Mouse (Mus musculus): ENCODE results near the gene Olfr1391.
"Not testable (repeated sequence)": the region's sequence is repeated elsewhere in the genome, so short reads cannot be mapped to it uniquely, and the experiment has no call there.

The Olfr1391 gene

GRCm38 (mm10) chr11:49322442-49322841 lies at the start of gene Olfr1391:
Gene Olfr1391, plus strand, starts transcription at chr11:49322742.
- no peak for DNase-seq (ENCODE audit: low spot score)

GRCm38 (mm10) chr11:49273834-49274519 lies 48.6 kb upstream of the Olfr1391 start:
- DNase-seq (ENCODE audit: low spot score): no peak

DNA sequence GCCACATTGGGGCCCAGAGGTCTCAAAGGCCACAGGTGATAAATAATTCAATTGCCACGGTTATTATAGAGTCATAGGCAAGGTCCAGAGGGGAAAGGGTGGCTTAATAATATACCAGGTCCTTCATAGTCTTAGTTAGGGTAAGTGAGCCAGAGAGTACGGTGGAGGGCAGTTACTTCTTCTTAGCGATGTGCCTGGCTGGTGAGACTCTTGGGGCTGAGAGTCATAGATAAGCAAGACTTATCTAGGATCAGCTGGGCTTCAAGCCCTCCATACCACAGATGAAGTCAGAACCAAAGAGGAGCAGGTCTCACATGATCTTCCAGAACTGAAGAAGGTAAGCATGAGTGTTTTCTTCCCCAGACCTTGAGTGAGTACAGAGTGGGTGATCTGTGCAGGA lies 44.3 kb upstream of the Olfr1391 start, which contains the start of gene Olfr1393:
TSS of gene Olfr1393 (plus strand) at position 83 of the 400 bp plus-strand sequence.
- no peak for DNase-seq (ENCODE audit: low spot score)

DNA sequence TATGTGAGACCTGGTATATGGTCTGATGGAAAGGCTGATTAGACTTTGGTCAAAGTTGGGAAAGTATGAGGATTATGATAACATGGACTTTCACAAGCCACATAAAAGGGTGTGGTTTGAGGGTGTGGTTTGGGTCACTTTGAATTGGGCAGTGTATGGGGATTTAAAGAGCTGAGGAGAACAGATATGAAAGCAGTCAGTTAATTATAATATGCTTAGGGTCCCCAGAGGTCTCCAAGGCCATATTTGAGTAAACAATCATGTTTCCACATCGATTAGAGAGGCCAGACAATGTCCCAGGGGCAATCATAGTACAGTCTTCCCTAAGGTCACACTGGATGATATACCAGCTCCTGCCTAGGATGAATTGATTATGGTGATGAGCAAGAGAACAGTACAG lies 37.6 kb upstream of the Olfr1391 start, which contains the start of gene Olfr1392:
TSS of gene Olfr1392 (plus strand) at position 301 of the 400 bp plus-strand sequence.
- not testable (repeated sequence) for DNase-seq (ENCODE audit: low spot score)

DNA sequence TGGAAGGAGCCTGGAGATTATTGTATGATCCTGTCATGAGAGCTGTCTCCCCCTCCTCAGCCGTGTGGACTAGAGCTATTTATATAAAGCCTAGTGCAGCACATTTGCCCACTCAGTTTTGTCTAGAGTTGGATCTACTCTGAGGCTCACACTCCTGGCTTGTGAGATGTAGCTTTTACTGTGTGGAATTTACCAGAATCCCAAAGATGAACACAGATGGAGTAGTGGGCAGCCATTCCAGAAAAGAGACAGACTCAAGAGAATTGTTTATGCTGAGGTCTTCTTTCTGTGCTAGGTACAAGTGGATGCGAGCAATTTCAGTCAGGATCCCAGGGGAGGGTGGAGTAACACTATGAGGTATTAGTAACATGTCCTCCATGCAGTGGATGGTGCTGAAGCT lies 35.3 kb upstream of the Olfr1391 start:
- no peak for DNase-seq (ENCODE audit: low spot score)

DNA sequence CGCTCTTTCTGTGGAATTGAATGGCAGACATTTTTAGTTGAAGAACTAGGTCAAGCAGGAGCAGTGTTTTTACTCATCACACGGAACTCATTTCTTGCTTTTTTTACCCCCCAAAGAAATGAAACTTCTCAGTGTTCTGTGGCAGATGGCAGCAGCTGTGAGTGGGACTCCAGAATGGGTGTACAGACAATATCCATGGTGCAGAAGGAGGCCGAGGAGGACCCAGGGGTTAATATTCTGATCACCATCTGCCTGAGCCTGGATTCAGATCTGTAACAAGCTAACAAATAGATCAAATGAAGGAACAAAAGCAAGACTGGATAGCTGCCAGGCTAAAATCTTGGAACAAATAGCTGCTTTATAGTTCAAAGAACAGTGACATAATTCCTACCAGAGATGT lies 29.8 kb upstream of the Olfr1391 start:
- no peak for DNase-seq (ENCODE audit: low spot score)

DNA sequence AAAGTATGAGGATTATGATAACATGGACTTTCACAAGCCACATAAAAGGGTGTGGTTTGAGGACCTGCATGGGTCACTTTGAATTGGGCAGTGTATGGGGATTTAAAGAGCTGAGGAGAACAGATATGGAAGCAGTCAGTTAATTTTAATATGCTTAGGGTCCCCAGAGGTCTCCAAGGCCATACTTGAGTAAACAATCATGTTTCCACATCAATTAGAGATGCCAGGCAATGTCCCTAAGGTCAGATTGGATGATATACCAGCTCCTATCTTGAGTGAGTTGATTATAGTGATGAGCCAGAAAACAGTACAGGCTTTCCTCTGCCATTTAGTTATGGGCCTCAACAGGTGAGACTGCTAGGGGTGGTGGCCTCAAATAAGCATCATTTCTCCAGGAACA lies 18.1 kb upstream of the Olfr1391 start, which contains the start of gene Olfr10:
TSS of gene Olfr10 (plus strand) at position 301 of the 400 bp plus-strand sequence.
- no peak for DNase-seq (ENCODE audit: low spot score)

GRCm38 (mm10) chr11:49308547-49308946 lies 14.0 kb upstream of the Olfr1391 start:
- DNase-seq (ENCODE audit: low spot score): not testable (repeated sequence)

- DNase-seq (ENCODE audit: low spot score): no peak
These were observed 4.2 kb downstream of the Olfr1391 start for GRCm38 (mm10) chr11:49326726-49327125.

DNA sequence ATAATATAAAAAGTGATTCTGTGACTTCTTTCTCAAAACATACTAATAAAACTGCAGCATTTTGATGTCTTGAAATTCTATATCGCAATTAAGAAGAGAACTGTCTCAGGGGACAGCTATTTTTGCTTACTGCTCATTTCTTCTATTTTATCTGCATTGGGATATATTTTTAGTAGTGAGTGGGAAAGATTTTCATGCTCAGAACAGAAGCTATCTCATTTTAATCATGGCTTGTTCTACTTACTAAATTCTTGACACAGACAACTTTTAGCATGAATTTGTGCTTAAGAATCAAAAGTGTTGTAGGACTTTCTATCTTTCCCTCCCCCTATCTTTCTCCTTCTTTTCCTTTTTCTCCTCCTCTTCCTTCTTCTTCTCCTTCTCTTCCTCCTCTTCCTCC lies 7.1 kb downstream of the Olfr1391 start:
- DNase-seq (ENCODE audit: low spot score): no peak

DNA sequence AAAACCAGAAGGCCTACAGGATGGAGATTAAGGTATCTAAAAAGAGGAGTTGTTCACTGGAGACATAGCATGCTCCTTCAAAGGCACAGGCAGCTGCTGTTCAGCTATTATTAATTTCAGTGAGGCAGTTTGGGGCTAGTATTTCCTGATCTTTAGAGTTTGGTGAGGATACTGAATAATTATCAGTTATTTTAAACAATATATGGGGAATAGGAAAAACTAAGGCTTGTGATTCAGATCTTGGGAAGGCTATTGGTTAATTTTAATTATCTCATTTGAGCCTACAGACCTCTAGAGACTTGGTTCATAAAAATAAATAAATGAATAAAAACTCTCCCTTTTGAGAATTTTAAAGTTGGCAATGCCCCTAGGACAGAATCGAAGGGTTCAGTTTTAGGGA lies 12.3 kb downstream of the Olfr1391 start, which contains the start of gene Olfr1390:
TSS of gene Olfr1390 (plus strand) at position 301 of the 400 bp plus-strand sequence.
- no peak for DNase-seq (ENCODE audit: low spot score)

DNA sequence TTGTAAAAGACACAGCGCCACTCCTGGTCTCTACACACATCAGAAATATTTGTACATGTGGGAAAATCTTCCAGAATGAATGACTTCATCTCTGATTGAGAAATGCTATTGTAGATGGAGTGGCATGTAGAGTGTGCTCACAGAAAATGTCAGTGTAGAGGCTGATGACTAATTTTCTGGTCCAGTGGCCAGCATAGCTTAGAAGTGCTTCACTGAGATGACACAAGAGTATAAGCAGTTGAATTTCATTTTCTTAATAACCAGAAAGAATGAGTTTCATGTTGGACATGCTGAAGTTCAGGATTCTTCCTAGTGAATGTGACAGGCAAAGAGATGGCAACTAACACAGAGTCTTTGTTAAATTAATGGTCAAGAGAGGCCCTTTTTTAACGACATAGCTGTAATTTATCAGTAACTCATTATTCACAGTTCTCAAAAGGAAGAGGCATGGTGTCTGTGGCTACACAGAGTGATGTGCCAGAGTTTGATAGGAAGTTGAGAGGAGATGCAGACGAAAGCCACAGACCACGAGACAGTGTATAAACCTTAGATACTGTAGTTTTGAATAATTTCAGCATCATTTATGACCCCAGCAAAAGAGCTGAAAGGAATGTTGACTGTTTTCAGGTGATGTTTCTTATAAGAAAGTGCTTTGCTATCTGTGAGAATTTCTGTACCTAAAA lies 14.7 kb downstream of the Olfr1391 start:
- DNase-seq (ENCODE audit: low spot score): peak; percentile 2

Measured in retina, embryonic 14.5 days (tissue).